15 mouse cellular contexts compared by ENCODE assay signal in genomic region chr16:54239488-54239887, GRCm38 (mm10).
A peak's percentile ranks its signal among the peaks of the same experiment; 100 is the strongest.
DNase-seq lines count a peak whose midpoint lies in the region; ATAC-seq and TF ChIP-seq lines count a peak whose summit lies in the region.
"Had no signal": no experiment of that assay in that cellular context is flagged by ENCODE, and none has a peak within 500 bp of the region (broad histone marks: within the 10 kb centered on the region; RNA-seq: fewer than 3 reads in every experiment).

No protein-coding gene starts in this region.

- H3K27me3 ChIP-seq in forebrain, embryonic 14.5 days (replicated peaks; ENCODE audit: control insufficient read depth, insufficient read depth, low read length) = no peaks in the 10 kb centered on the region
- H3K27me3 ChIP-seq in forebrain, postnatal 0 days (ENCODE audit: insufficient read depth, low read length) = no peaks in the 10 kb centered on the region
- H3K27me3 ChIP-seq in forebrain, embryonic 16.5 days (replicated peaks; ENCODE audit: control insufficient read depth, insufficient read depth, low read length) = no peaks in the 10 kb centered on the region
- no peaks in the 10 kb centered on the region for H3K27me3 ChIP-seq in forebrain, embryonic 12.5 days
- H3K27me3 ChIP-seq in hindbrain, postnatal 0 days (ENCODE audit: insufficient read depth, low read length) = no peaks in the 10 kb centered on the region
- H3K27me3 ChIP-seq: embryonic facial prominence, embryonic 12.5 days had no signal

- H3K36me3 ChIP-seq in forebrain, embryonic 14.5 days (ENCODE audit: control insufficient read depth, insufficient read depth, low read length) = no peaks in the 10 kb centered on the region
- no peaks in the 10 kb centered on the region for H3K36me3 ChIP-seq in forebrain, postnatal 0 days (ENCODE audit: insufficient read depth)
- H3K36me3 ChIP-seq in forebrain, embryonic 16.5 days (ENCODE audit: control insufficient read depth, insufficient read depth) = no peaks in the 10 kb centered on the region
- H3K36me3 ChIP-seq in forebrain, embryonic 12.5 days (replicated peaks) = no peaks in the 10 kb centered on the region
- no peaks in the 10 kb centered on the region for H3K36me3 ChIP-seq in hindbrain, postnatal 0 days (ENCODE audit: insufficient read depth, low read length)
- H3K36me3 ChIP-seq: embryonic facial prominence, embryonic 10.5 days; embryonic facial prominence, embryonic 12.5 days had no signal

- H3K4me1 ChIP-seq in forebrain, embryonic 14.5 days (ENCODE audit: control insufficient read depth, insufficient read depth, low read length) = no peaks in the 10 kb centered on the region
- H3K4me1 ChIP-seq in forebrain, postnatal 0 days (ENCODE audit: insufficient read depth) = no peaks in the 10 kb centered on the region
- no peaks in the 10 kb centered on the region for H3K4me1 ChIP-seq in forebrain, embryonic 16.5 days (replicated peaks; ENCODE audit: control insufficient read depth, insufficient read depth, low read length)
- no peaks in the 10 kb centered on the region for H3K4me1 ChIP-seq in forebrain, embryonic 12.5 days
- H3K4me1 ChIP-seq in hindbrain, postnatal 0 days (ENCODE audit: insufficient read depth, low read length) = no peaks in the 10 kb centered on the region
- H3K4me1 ChIP-seq: embryonic facial prominence, embryonic 10.5 days; embryonic facial prominence, embryonic 12.5 days had no signal

- TF ChIP-seq CTCF in forebrain, postnatal 0 days (IDR thresholded peaks at IDR 0.05; ENCODE audit: low read depth) = no peak
- TF ChIP-seq CTCF in hindbrain, postnatal 0 days (IDR thresholded peaks at IDR 0.05; ENCODE audit: low read depth) = no peak

- no peaks in the 10 kb centered on the region for H3K9me3 ChIP-seq in forebrain, embryonic 14.5 days (replicated peaks; ENCODE audit: control insufficient read depth, low read length)
- no peaks in the 10 kb centered on the region for H3K9me3 ChIP-seq in forebrain, postnatal 0 days (ENCODE audit: low read length)
- no peaks in the 10 kb centered on the region for H3K9me3 ChIP-seq in forebrain, embryonic 16.5 days (ENCODE audit: control insufficient read depth, low read length)
- no peaks in the 10 kb centered on the region for H3K9me3 ChIP-seq in forebrain, embryonic 12.5 days
- H3K9me3 ChIP-seq in hindbrain, postnatal 0 days (ENCODE audit: low read length) = no peaks in the 10 kb centered on the region
- H3K9me3 ChIP-seq: embryonic facial prominence, embryonic 10.5 days; embryonic facial prominence, embryonic 12.5 days had no signal

- H3K4me3 ChIP-seq in forebrain, embryonic 14.5 days (ENCODE audit: low read depth, low read length) = no peak overlapping the region
- no peak overlapping the region for H3K4me3 ChIP-seq in forebrain, postnatal 0 days (ENCODE audit: low read depth, low read length)
- H3K4me3 ChIP-seq in forebrain, embryonic 16.5 days (replicated peaks; ENCODE audit: low read length) = no peak overlapping the region
- H3K4me3 ChIP-seq in forebrain, embryonic 12.5 days (replicated peaks) = no peak overlapping the region
- no peak overlapping the region for H3K4me3 ChIP-seq in hindbrain, postnatal 0 days (ENCODE audit: low read length)
- H3K4me3 ChIP-seq: embryonic facial prominence, embryonic 10.5 days; embryonic facial prominence, embryonic 12.5 days had no signal

- DNase-seq in forebrain, embryonic 14.5 days (ENCODE audit: low spot score) = peak; percentile 67
- no peak for DNase-seq in forebrain, postnatal 0 days
- no peak for DNase-seq in hindbrain, postnatal 0 days (ENCODE audit: low spot score)
- DNase-seq: adrenal gland, adult 2 months; adrenal gland, postnatal 10 days; adrenal gland, postnatal 25 days; cerebellum, adult 11-12 months; cerebellum, adult 2 months; cerebellum, adult 9-10 months; cerebellum, postnatal 10 days; cerebellum, postnatal 25 days had no signal

- ATAC-seq in forebrain, embryonic 14.5 days = peak; percentile 71; the same call in 1 of the 2 replicates
- no peak for ATAC-seq in forebrain, postnatal 0 days
- peak; percentile 59 for ATAC-seq in forebrain, embryonic 16.5 days
- ATAC-seq in forebrain, embryonic 12.5 days (ENCODE audit: low FRiP score) = no peak
- no peak for ATAC-seq in hindbrain, postnatal 0 days

- 68% methylated on average over 1 of the region's 1 CpGs for WGBS in forebrain, embryonic 14.5 days
- WGBS in forebrain, postnatal 0 days = 67% methylated on average over 1 of the region's 1 CpGs
- WGBS in forebrain, embryonic 16.5 days = 59% methylated on average over 1 of the region's 1 CpGs
- 93% methylated on average over 1 of the region's 1 CpGs for whole genome bisulfite sequencing in forebrain, embryonic 12.5 days
- WGBS in hindbrain, postnatal 0 days = 90% methylated on average over 1 of the region's 1 CpGs

- H3K4me2 ChIP-seq in forebrain, embryonic 14.5 days (ENCODE audit: low read length) = no peak overlapping the region
- no peak overlapping the region for H3K4me2 ChIP-seq in forebrain, postnatal 0 days (ENCODE audit: low read depth)
- H3K4me2 ChIP-seq in forebrain, embryonic 16.5 days (ENCODE audit: low read length) = no peak overlapping the region
- no peak overlapping the region for H3K4me2 ChIP-seq in forebrain, embryonic 12.5 days
- H3K4me2 ChIP-seq in hindbrain, postnatal 0 days (ENCODE audit: low read depth, low read length) = no peak overlapping the region
- H3K4me2 ChIP-seq: embryonic facial prominence, embryonic 12.5 days had no signal

- H3K9ac ChIP-seq in forebrain, embryonic 14.5 days (ENCODE audit: low read length) = no peak overlapping the region
- no peak overlapping the region for H3K9ac ChIP-seq in forebrain, postnatal 0 days
- H3K9ac ChIP-seq in forebrain, embryonic 16.5 days (replicated peaks; ENCODE audit: low read depth, low read length) = no peak overlapping the region
- no peak overlapping the region for H3K9ac ChIP-seq in forebrain, embryonic 12.5 days
- H3K9ac ChIP-seq in hindbrain, postnatal 0 days (replicated peaks; ENCODE audit: low read length) = no peak overlapping the region
- H3K9ac ChIP-seq: embryonic facial prominence, embryonic 12.5 days had no signal

- no peak overlapping the region for H3K27ac ChIP-seq in forebrain, embryonic 14.5 days (ENCODE audit: low read depth, low read length)
- H3K27ac ChIP-seq in forebrain, postnatal 0 days (ENCODE audit: low read depth, low read length) = no peak overlapping the region
- no peak overlapping the region for H3K27ac ChIP-seq in forebrain, embryonic 16.5 days (ENCODE audit: low read length)
- no peak overlapping the region for H3K27ac ChIP-seq in forebrain, embryonic 12.5 days
- H3K27ac ChIP-seq in hindbrain, postnatal 0 days = no peak overlapping the region
- H3K27ac ChIP-seq: embryonic facial prominence, embryonic 10.5 days; embryonic facial prominence, embryonic 12.5 days had no signal

Comparison
In these comparisons a context has a peak if more than half of its experiments do, and no peak if none do; other contexts are left out.
1. ATAC-seq: peak in forebrain, embryonic 14.5 days (single experiment) and forebrain, embryonic 16.5 days (single experiment); none in forebrain, postnatal 0 days (single experiment), forebrain, embryonic 12.5 days (single experiment) and hindbrain, postnatal 0 days (single experiment).